In the genomic region with DNA sequence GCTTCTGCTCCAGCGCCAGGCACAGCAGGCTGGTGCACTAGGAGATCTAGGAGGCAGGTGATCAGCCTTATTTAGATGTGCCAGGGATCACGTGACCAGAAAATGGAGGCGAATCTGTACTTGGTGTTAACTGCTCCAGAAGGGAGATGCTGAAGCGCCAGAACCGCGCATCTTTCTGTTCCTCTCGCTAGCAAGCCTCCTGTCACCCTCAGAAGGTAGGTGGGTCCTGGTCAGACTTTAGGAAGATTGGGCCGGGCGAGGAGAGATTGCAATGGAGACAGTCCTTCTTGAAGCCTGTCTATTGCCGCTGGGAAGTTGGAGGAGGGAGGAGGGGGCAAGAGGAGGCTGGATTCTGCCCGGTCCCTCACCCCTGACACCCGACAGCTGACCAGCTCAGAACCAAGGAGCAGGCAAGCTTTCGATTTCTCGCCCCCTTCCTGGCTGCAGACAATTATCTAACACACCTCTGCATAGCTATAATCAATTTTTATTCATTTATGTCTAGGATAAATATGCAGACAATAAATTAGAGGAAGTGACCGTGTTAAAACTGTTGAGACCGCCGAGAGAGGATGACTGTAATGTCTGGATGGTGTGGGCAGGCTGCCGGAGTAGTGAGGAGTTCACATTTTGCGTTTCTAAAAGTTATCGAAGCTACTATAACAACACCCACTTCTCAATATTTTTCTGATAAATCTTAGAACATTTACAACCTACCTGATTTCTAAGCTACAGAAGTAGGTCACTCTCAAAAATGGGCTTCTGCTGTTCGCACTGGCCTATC, we compare ENCODE assay signal across 8 mouse cellular contexts.
A peak's percentile ranks its signal among the peaks of the same experiment; 100 is the strongest.
DNase-seq lines count a peak whose midpoint lies in the region; ATAC-seq and TF ChIP-seq lines count a peak whose summit lies in the region.

No protein-coding gene starts in this region.

- H3K4me2 ChIP-seq in embryonic facial prominence, embryonic 14.5 days (ENCODE audit: low read depth, low read length) = peak overlapping the region; percentile 50
- H3K4me2 ChIP-seq in hindbrain, embryonic 12.5 days (replicated peaks) = peak overlapping the region; percentile 66
- H3K4me2 ChIP-seq in stomach, embryonic 16.5 days (ENCODE audit: low read depth, low read length) = peak overlapping the region; percentile 59

- H3K4me1 ChIP-seq in testis, adult 2 months (ENCODE audit: control insufficient read depth, insufficient read depth, low read length) = no peaks in the 10 kb centered on the region
- H3K4me1 ChIP-seq in embryonic facial prominence, embryonic 14.5 days (ENCODE audit: control insufficient read depth, insufficient read depth, low read length) = no peaks in the 10 kb centered on the region
- H3K4me1 ChIP-seq in hindbrain, embryonic 12.5 days = peaks cover 6% of the 10 kb centered on the region; the same call in 1 of the 2 replicates
- H3K4me1 ChIP-seq in midbrain, embryonic 10.5 days = peaks cover 20% of the 10 kb centered on the region
- no peaks in the 10 kb centered on the region for H3K4me1 ChIP-seq in stomach, embryonic 16.5 days (ENCODE audit: control insufficient read depth, insufficient read depth, low read length)

- no peak for TF ChIP-seq CTCF in testis, adult 2 months (IDR thresholded peaks at IDR 0.05; ENCODE audit: control insufficient read depth, insufficient read depth, insufficient replicate concordance, low read depth, low read length)

- no peaks in the 10 kb centered on the region for H3K27me3 ChIP-seq in testis, adult 2 months (ENCODE audit: control insufficient read depth, insufficient read depth, low read length)
- H3K27me3 ChIP-seq in embryonic facial prominence, embryonic 14.5 days (replicated peaks; ENCODE audit: control insufficient read depth, insufficient read depth, low read length) = peaks cover 11% of the 10 kb centered on the region; the same call in 1 of the 2 replicates
- no peaks in the 10 kb centered on the region for H3K27me3 ChIP-seq in hindbrain, embryonic 12.5 days
- H3K27me3 ChIP-seq in midbrain, embryonic 10.5 days (ENCODE audit: low read depth, poor library complexity, severe bottlenecking) = peaks cover 20% of the 10 kb centered on the region
- no peaks in the 10 kb centered on the region for H3K27me3 ChIP-seq in stomach, embryonic 16.5 days (ENCODE audit: control insufficient read depth, insufficient read depth, low read length)

- H3K27ac ChIP-seq in testis, adult 2 months (ENCODE audit: control insufficient read depth, insufficient read depth, low read depth, low read length) = no peak overlapping the region
- no peak overlapping the region for H3K27ac ChIP-seq in embryonic facial prominence, embryonic 14.5 days (replicated peaks; ENCODE audit: low read depth, low read length)
- no peak overlapping the region for H3K27ac ChIP-seq in hindbrain, embryonic 12.5 days
- H3K27ac ChIP-seq in midbrain, embryonic 10.5 days (replicated peaks) = peak overlapping the region; percentile 72
- H3K27ac ChIP-seq in stomach, embryonic 16.5 days (ENCODE audit: low read length) = no peak overlapping the region

- no peak for DNase-seq in testis, postnatal 14 days (ENCODE audit: low spot score)
- DNase-seq in embryonic facial prominence, embryonic 14.5 days (ENCODE audit: low spot score) = peak; percentile 71
- DNase-seq in layer of hippocampus, postnatal 14 days (ENCODE audit: low spot score in 2 of 2) = peak; percentile 64
- DNase-seq in midbrain, embryonic 10.5 days (ENCODE audit: low spot score) = peak; percentile 53

- TF ChIP-seq POLR2A in testis, adult 2 months (IDR thresholded peaks at IDR 0.05; ENCODE audit: control insufficient read depth, low read depth, low read length) = no peak

- peak; percentile 75 for ATAC-seq in embryonic facial prominence, embryonic 14.5 days (ENCODE audit: low read depth)
- ATAC-seq in hindbrain, embryonic 12.5 days (ENCODE audit: low FRiP score) = peak; percentile 91
- ATAC-seq in stomach, embryonic 16.5 days (ENCODE audit: insufficient read depth, low FRiP score) = peak; percentile 37; the same call in 1 of the 2 replicates
- no peak; the same call in 1 of the 2 replicates for ATAC-seq in erythroid progenitor cell, adult 5-6 weeks (replicated peaks; ENCODE audit: low FRiP score, poor library complexity, severe bottlenecking)

- H3K36me3 ChIP-seq in testis, adult 2 months (ENCODE audit: control insufficient read depth, insufficient read depth, low read length) = no peaks in the 10 kb centered on the region
- no peaks in the 10 kb centered on the region for H3K36me3 ChIP-seq in embryonic facial prominence, embryonic 14.5 days (ENCODE audit: control insufficient read depth, insufficient read depth, low read length)
- H3K36me3 ChIP-seq in hindbrain, embryonic 12.5 days = no peaks in the 10 kb centered on the region
- H3K36me3 ChIP-seq in midbrain, embryonic 10.5 days = no peaks in the 10 kb centered on the region
- no peaks in the 10 kb centered on the region for H3K36me3 ChIP-seq in stomach, embryonic 16.5 days (ENCODE audit: control insufficient read depth, insufficient read depth, low read length)

- H3K9ac ChIP-seq in embryonic facial prominence, embryonic 14.5 days (ENCODE audit: low read depth, low read length) = peak overlapping the region; percentile 39; the same call in 1 of the 2 replicates
- peak overlapping the region; percentile 63 for H3K9ac ChIP-seq in hindbrain, embryonic 12.5 days
- peak overlapping the region; percentile 60 for H3K9ac ChIP-seq in stomach, embryonic 16.5 days (ENCODE audit: low read length)

- no peaks in the 10 kb centered on the region for H3K9me3 ChIP-seq in embryonic facial prominence, embryonic 14.5 days (ENCODE audit: control insufficient read depth, low read length)
- no peaks in the 10 kb centered on the region for H3K9me3 ChIP-seq in hindbrain, embryonic 12.5 days (replicated peaks)
- H3K9me3 ChIP-seq in midbrain, embryonic 10.5 days (replicated peaks) = no peaks in the 10 kb centered on the region
- no peaks in the 10 kb centered on the region for H3K9me3 ChIP-seq in stomach, embryonic 16.5 days (replicated peaks; ENCODE audit: control insufficient read depth, low read length)

- 13% methylated on average over 21 of the region's 21 CpGs for WGBS in embryonic facial prominence, embryonic 14.5 days
- 11% methylated on average over 21 of the region's 21 CpGs for WGBS in hindbrain, embryonic 12.5 days
- 13% methylated on average over 21 of the region's 21 CpGs for WGBS in midbrain, embryonic 10.5 days
- WGBS in stomach, embryonic 16.5 days = 8% methylated on average over 21 of the region's 21 CpGs

- peak overlapping the region; percentile 39 for H3K4me3 ChIP-seq in testis, adult 2 months (ENCODE audit: control insufficient read depth, low read depth, low read length)
- H3K4me3 ChIP-seq in embryonic facial prominence, embryonic 14.5 days (ENCODE audit: low read depth, low read length) = peak overlapping the region; percentile 35
- peak overlapping the region; percentile 46 for H3K4me3 ChIP-seq in hindbrain, embryonic 12.5 days
- peak overlapping the region; percentile 59 for H3K4me3 ChIP-seq in midbrain, embryonic 10.5 days
- H3K4me3 ChIP-seq in stomach, embryonic 16.5 days (replicated peaks; ENCODE audit: low read length) = peak overlapping the region; percentile 49
